Mouse (Mus musculus): Measurements from ENCODE around the gene Lta. TPM values are rescaled to one million over a fixed set of nuclear protein-coding genes. Genes with fewer than 3 reads are reported as not detected.

The Lta gene
- polyA plus RNA-seq, 1 experiment from 2014 or later, result not detected

- ATAC-seq (ENCODE audit: extremely low read depth, insufficient number of reproducible peaks, low FRiP score, low TSS enrichment), result no peak
Measured at GRCm38 (mm10) chr17:35222299-35222698, 17.1 kb upstream of the Lta start.

DNA sequence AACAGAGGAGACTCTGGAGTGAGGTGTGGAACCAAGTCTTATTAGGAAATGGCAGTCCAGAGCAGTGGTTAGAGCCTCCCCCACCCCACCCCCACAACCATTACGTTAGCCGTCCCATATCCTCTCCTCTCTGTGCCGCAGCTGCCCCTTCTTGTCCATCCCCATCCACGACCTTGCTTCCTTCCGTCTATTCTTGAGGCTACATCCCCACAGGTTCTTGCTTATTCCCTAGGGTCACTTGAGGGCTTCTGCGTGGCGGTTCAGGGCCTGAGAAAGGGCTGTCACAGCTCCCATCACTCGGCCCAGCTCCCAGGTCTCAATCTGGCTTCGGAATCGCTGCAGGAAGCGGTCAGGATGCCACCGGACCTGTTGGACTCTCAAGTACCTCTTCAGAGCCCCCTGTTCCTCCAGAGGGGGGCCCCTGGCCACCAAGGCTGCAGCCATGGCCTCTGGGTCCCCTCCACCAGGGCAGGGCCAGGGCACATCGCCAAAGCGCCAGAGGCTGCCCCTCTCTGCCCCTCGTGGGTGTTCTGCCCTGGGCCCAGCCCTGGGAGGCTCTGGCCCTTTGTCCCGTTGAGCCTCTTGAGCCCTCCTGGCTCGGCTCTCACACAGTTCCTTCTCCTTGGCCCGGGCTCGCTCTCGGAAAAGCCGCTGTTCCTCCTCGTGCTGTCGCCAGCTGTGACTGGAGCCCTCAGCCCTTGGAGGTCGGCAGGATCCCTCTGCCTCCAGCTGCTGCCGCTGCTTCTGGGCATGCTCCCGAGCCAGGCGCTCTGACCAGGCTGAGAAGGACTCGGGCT lies 15.2 kb upstream of the Lta start, which contains the start of gene Gm16181:
Gene Gm16181, plus strand, starts transcription at position 679 of the 797 bp plus-strand sequence.
- H3K9me3 ChIP-seq, result no peaks in the 10 kb centered on the region
- no peaks in the 10 kb centered on the region for H3K27me3 ChIP-seq (replicated peaks)
- peaks cover 38% of the 10 kb centered on the region for H3K36me3 ChIP-seq
- H3K4me2 ChIP-seq, result no peak within 1 kb of the TSS
- peak within 1 kb of the TSS; percentile 8; the same call in 1 of the 2 replicates for H3K9ac ChIP-seq
- peaks cover 34% of the 10 kb centered on the region for H3K4me1 ChIP-seq
- H3K27ac ChIP-seq (replicated peaks), result peak within 1 kb of the TSS; percentile 72
- H3K4me3 ChIP-seq, result no peak within 1 kb of the TSS
- WGBS, result 69% methylated on average over 28 of the region's 28 CpGs
- ATAC-seq (ENCODE audit: extremely low read depth, insufficient number of reproducible peaks, low FRiP score, low TSS enrichment), result no peak

More at GRCm38 (mm10) chr17:35222299-35222698, 17.1 kb upstream of the Lta start:
- Histone ChIP-seq H3K27ac (replicated peaks) (peak overlapping the region; percentile 28; the same call in 1 of the 2 replicates), H3K27me3 (replicated peaks) (no peaks in the 10 kb centered on the region), H3K9ac (0 out of 2 replicates have a peak overlapping the region, but pooled peaks have one; percentile 47), H3K4me1 (peaks cover 43% of the 10 kb centered on the region), H3K4me2 (no peak overlapping the region), H3K36me3 (peaks cover 48% of the 10 kb centered on the region), H3K4me3 (no peak overlapping the region), H3K9me3 (no peaks in the 10 kb centered on the region)
- WGBS, result 60% methylated on average over 6 of the region's 6 CpGs

DNA sequence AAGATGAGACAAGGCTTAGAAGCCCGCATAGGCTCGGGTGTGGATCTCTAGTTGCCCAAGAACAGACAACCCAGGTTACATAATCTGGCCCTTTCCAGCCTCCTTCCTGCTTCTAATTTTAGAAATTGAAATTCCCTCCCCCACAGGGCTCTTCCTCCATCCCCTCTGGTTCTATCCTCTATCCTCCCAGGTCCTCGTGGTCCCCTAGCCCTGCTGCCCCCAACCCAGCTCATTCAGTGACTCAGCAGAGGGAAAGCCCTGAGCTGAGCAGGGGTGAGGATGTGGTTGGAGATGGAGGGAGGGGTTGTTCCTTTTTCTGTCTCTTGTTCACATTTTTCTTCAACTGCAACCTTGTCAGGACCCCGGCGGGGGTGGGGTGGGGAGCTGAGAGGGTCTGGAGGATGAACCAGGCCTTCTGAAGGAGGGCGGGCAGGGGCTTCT lies 14.5 kb upstream of the Lta start:
- Histone ChIP-seq H3K36me3 (peaks cover 30% of the 10 kb centered on the region), H3K27me3 (replicated peaks) (no peaks in the 10 kb centered on the region), H3K9ac (no peak overlapping the region), H3K4me3 (no peak overlapping the region), H3K4me2 (no peak overlapping the region), H3K4me1 (peaks cover 34% of the 10 kb centered on the region), H3K9me3 (no peaks in the 10 kb centered on the region), H3K27ac (replicated peaks) (peak overlapping the region; percentile 72)
- no peak for ATAC-seq (ENCODE audit: extremely low read depth, insufficient number of reproducible peaks, low FRiP score, low TSS enrichment)
- WGBS, result 61% methylated on average over 6 of the region's 6 CpGs

GRCm38 (mm10) chr17:35218516-35219193 lies 13.5 kb upstream of the Lta start:
- Histone ChIP-seq H3K27ac (replicated peaks) (peak overlapping the region; percentile 72), H3K27me3 (replicated peaks) (no peaks in the 10 kb centered on the region), H3K36me3 (peaks cover 30% of the 10 kb centered on the region), H3K4me1 (peaks cover 34% of the 10 kb centered on the region), H3K9ac (0 out of 2 replicates have a peak overlapping the region, but pooled peaks have one; percentile 15), H3K4me3 (no peak overlapping the region), H3K4me2 (peak overlapping the region; percentile 24), H3K9me3 (no peaks in the 10 kb centered on the region)
- 59% methylated on average over 18 of the region's 18 CpGs for WGBS
- peak; percentile 30; the same call in 1 of the 2 replicates for ATAC-seq (ENCODE audit: extremely low read depth, insufficient number of reproducible peaks, low FRiP score, low TSS enrichment)

- no peak for ATAC-seq (ENCODE audit: extremely low read depth, insufficient number of reproducible peaks, low FRiP score, low TSS enrichment)
- Histone ChIP-seq H3K27me3 (replicated peaks) (peaks cover 4% of the 10 kb centered on the region; the same call in 1 of the 2 replicates), H3K9me3 (no peaks in the 10 kb centered on the region), H3K4me3 (no peak overlapping the region), H3K36me3 (no peaks in the 10 kb centered on the region), H3K4me2 (no peak overlapping the region), H3K4me1 (no peaks in the 10 kb centered on the region), H3K9ac (no peak overlapping the region), H3K27ac (replicated peaks) (no peak overlapping the region)
- WGBS, result 85% methylated on average over 5 of the region's 5 CpGs
Measured at GRCm38 (mm10) chr17:35213071-35213470, 7.9 kb upstream of the Lta start.

- no peak for ATAC-seq (ENCODE audit: extremely low read depth, insufficient number of reproducible peaks, low FRiP score, low TSS enrichment)
- no peaks in the 10 kb centered on the region for H3K4me1 ChIP-seq
- H3K27ac ChIP-seq (replicated peaks), result no peak overlapping the region
- H3K27me3 ChIP-seq (replicated peaks), result peaks cover 9% of the 10 kb centered on the region
- no peaks in the 10 kb centered on the region for H3K36me3 ChIP-seq
- no peak overlapping the region for H3K4me3 ChIP-seq
- WGBS, result 64% methylated on average over 3 of the region's 3 CpGs
- H3K4me2 ChIP-seq, result no peak overlapping the region
- H3K9me3 ChIP-seq, result no peaks in the 10 kb centered on the region
- no peak overlapping the region for H3K9ac ChIP-seq
Measured at GRCm38 (mm10) chr17:35210593-35210992, 5.4 kb upstream of the Lta start.

DNA sequence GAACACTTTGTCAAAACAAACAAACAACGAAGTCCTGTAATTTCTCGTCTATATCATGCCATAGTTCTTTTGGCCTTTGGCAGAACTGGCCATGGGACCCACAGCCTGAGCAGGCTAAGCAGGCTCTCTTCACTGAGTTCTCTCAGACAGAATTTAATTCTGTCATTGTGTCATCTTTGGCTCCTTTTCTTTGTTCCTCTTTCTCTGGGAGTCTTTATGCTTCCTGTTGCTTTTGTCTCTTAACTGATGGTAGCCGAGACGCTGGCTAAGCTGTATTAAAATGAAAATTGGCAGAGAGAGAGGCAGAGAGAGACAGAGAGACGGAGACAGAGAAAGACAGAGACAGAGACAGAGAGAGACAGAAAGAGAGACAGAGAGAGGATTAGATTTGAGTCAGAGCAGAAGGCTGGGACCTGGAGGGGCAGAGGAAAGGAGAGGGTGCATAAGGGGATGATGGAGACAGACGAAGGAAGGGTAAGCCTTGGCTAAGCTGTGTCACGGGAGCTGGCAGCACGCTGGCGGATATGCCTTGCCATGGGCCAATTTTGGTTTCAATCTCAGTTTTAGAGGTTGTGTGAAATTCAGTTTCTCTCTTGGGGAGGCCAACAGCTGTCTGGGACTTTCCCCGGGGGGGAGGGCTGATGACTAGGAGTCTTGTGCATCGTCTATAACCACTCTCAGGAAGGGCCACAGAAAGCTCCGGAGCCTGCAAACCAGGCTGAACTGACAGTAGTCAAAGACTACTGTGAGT lies 4.8 kb upstream of the Lta start:
- Histone ChIP-seq H3K9ac (no peak overlapping the region), H3K4me1 (peaks cover 3% of the 10 kb centered on the region; the same call in 1 of the 2 replicates), H3K36me3 (no peaks in the 10 kb centered on the region), H3K27ac (replicated peaks) (no peak overlapping the region), H3K27me3 (replicated peaks) (peaks cover 15% of the 10 kb centered on the region), H3K4me2 (no peak overlapping the region), H3K9me3 (no peaks in the 10 kb centered on the region), H3K4me3 (no peak overlapping the region)
- WGBS, result 72% methylated on average over 12 of the region's 12 CpGs
- no peak for ATAC-seq (ENCODE audit: extremely low read depth, insufficient number of reproducible peaks, low FRiP score, low TSS enrichment)

DNA sequence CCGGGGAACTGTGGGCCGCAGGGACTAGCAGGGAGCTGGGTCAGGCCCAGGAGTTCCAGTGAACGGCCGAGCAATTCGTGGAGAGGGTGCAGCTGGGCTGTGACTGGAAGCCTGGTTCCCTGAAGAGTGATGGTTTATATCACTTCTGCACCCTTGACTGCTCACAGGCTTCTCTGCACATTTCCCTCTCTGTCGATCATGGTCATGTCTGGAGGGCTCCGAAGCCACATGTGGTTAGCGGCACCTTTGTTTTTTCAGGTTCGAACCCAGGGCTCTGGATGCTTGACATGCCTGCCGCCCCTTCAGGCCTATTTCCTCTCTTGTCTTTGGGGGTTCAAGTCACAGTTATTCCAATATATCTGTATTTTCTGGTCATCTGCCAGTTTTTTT lies 224 bp upstream of the Lta start:
- no peak overlapping the region for H3K4me3 ChIP-seq
- H3K36me3 ChIP-seq, result no peaks in the 10 kb centered on the region
- H3K9ac ChIP-seq, result no peak overlapping the region; the same call in 1 of the 2 replicates
- 37% methylated on average over 10 of the region's 10 CpGs for WGBS
- peaks cover 59% of the 10 kb centered on the region for H3K27me3 ChIP-seq (replicated peaks)
- H3K4me1 ChIP-seq, result peaks cover 6% of the 10 kb centered on the region
- ATAC-seq (ENCODE audit: extremely low read depth, insufficient number of reproducible peaks, low FRiP score, low TSS enrichment), result no peak
- no peak overlapping the region for H3K27ac ChIP-seq (replicated peaks)
- H3K9me3 ChIP-seq, result no peaks in the 10 kb centered on the region
- peak overlapping the region; percentile 3; the same call in 1 of the 2 replicates for H3K4me2 ChIP-seq

GRCm38 (mm10) chr17:35202442-35202841 lies 2.7 kb downstream of the Lta start:
- Histone ChIP-seq H3K27ac (replicated peaks) (no peak overlapping the region), H3K4me2 (no peak overlapping the region), H3K4me3 (no peak overlapping the region), H3K9ac (no peak overlapping the region), H3K9me3 (no peaks in the 10 kb centered on the region), H3K4me1 (peaks cover 6% of the 10 kb centered on the region), H3K27me3 (replicated peaks) (peaks cover 85% of the 10 kb centered on the region), H3K36me3 (no peaks in the 10 kb centered on the region)
- no peak for ATAC-seq (ENCODE audit: extremely low read depth, insufficient number of reproducible peaks, low FRiP score, low TSS enrichment)
- 69% methylated on average over 4 of the region's 4 CpGs for WGBS

DNA sequence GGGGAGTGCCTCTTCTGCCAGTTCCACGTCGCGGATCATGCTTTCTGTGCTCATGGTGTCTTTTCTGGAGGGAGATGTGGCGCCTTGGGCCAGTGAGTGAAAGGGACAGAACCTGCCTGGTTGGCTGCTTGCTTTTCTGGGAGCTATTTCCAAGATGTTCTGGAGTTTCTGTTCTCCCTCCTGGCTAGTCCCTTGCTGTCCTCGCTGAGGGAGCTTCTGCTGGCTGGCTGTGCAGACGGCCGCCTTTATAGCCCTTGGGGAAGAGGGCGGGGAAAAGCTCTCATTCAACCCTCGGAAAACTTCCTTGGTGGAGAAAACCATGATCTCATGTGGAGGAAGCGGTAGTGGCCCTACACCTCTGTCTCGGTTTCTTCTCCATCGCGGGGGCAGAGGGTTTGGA lies 3.4 kb downstream of the Lta start, which contains the start of gene Tnf:
Gene Tnf, minus strand, starts transcription at position 221 of the 400 bp plus-strand sequence.
- peak within 1 kb of the TSS; percentile 21 for H3K4me3 ChIP-seq
- H3K36me3 ChIP-seq, result no peaks in the 10 kb centered on the region
- H3K9me3 ChIP-seq, result no peaks in the 10 kb centered on the region
- peaks cover 91% of the 10 kb centered on the region for H3K27me3 ChIP-seq (replicated peaks)
- H3K4me1 ChIP-seq, result peaks cover 6% of the 10 kb centered on the region
- WGBS, result 30% methylated on average over 13 of the region's 13 CpGs
- H3K9ac ChIP-seq, result peak within 1 kb of the TSS; percentile 37; the same call in 1 of the 2 replicates
- ATAC-seq (ENCODE audit: extremely low read depth, insufficient number of reproducible peaks, low FRiP score, low TSS enrichment), result no peak
- peak within 1 kb of the TSS; percentile 22; the same call in 1 of the 2 replicates for H3K4me2 ChIP-seq
- no peak within 1 kb of the TSS for H3K27ac ChIP-seq (replicated peaks)
